Mouse (Mus musculus): ENCODE measurements around the gene Clstn3. TPM values are rescaled to one million over a fixed set of nuclear protein-coding genes. Genes with fewer than 3 reads are reported as not detected.
"Not testable (repeated sequence)": the region's sequence is repeated elsewhere in the genome, so short reads cannot be mapped to it uniquely, and the experiment has no call there.

Gene Clstn3
- polyA plus RNA-seq, 1 experiment from 2014 or later, result 4.1 TPM

DNA sequence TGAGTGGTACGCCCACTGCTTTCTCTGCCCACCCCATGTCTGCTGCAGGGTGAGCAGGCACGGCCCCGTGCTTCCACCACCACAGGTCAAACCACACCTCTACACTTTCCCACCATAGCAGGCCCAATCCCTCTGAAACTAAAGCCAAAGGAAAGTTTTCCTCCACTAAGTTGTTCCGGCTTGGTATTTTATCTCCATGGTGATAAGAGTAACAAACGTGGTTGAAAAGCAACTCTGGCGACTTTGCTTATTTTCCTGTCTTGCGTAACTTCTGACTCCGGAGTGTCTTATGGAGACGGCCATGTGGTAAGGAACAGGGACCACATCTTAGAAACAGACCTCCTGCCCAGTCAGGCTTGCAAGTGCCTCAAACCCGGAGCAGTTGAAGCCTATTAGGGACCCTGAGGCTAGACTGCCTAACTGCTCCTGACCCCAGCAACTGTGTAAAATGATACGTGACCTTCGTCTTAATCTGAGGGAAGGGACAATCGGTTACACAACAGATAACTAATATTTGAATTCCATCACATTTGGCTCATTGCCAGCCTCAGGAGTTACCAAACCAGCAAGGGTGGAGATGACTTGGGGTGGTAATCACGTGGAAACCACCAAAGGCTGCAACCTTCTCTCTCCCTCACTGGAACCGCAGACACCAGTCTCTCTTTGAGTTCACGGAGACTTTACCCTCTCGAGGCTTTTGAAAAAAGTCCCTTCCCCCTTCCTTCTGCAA, 13.5 kb upstream of the Clstn3 start:
- 0 out of 2 replicates have a peak overlapping the region, but pooled peaks have one; percentile 0 for H3K4me2 ChIP-seq
- H3K36me3 ChIP-seq, result no peaks in the 10 kb centered on the region
- H3K4me1 ChIP-seq, result peaks cover 53% of the 10 kb centered on the region
- WGBS (ENCODE audit: insufficient replicate concordance), result 41% methylated on average over 17 of the region's 17 CpGs
- peak overlapping the region; percentile 31; the same call in 1 of the 2 replicates for H3K27ac ChIP-seq
- H3K4me3 ChIP-seq, result no peak overlapping the region
- H3K9me3 ChIP-seq (replicated peaks), result no peaks in the 10 kb centered on the region
- ATAC-seq, result peak; percentile 34; the same call in 1 of the 2 replicates
- H3K27me3 ChIP-seq (replicated peaks), result no peaks in the 10 kb centered on the region
- H3K9ac ChIP-seq, result no peak overlapping the region

DNA sequence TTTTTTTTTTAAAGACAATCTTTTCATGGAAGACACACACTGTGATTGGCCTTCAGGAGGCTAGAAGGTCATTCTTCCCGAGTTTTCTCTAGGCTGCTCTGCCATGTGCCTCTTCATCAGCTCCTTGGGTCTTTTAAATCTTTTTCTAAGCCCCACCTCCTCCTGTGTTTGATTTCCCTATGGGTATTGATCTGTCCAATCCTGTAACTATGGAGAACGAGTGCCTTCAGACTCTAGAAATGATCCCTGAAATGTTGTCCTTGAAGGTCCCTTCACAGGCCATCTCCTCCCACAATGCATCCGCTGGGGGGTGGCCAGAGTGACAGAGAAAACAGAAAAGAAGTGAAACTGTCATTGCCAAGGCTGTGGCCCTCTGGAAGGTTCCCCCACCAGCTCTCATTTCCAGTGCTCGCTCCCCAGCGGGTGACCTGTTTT, 12.6 kb upstream of the Clstn3 start:
- H3K27ac ChIP-seq, result peak overlapping the region; percentile 31; the same call in 1 of the 2 replicates
- no peaks in the 10 kb centered on the region for H3K27me3 ChIP-seq (replicated peaks)
- H3K4me3 ChIP-seq, result no peak overlapping the region
- peaks cover 61% of the 10 kb centered on the region for H3K4me1 ChIP-seq
- H3K36me3 ChIP-seq, result no peaks in the 10 kb centered on the region
- H3K4me2 ChIP-seq, result 0 out of 2 replicates have a peak overlapping the region, but pooled peaks have one; percentile 0
- no peak for ATAC-seq
- 62% methylated on average over 5 of the region's 5 CpGs for WGBS (ENCODE audit: insufficient replicate concordance)
- no peaks in the 10 kb centered on the region for H3K9me3 ChIP-seq (replicated peaks)
- no peak overlapping the region for H3K9ac ChIP-seq

DNA sequence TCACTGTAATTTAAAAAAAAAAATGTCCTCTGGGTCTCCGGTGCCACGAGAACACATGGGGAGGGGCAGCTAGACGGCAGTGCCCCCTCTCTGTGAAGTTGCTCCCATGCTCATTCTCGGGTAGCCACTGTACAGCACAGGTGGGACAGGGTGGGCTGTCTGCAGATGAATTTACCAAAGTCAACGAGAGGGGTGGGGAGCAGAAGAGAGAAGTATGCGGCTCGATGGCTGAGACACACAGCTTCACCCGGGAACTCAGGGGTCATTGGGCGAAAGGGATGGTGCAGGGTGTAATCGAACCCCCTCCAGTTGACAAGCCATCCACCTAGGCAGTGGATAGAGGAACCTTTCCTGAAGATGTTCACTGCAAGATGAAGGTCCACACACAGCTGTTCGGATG, 12.2 kb upstream of the Clstn3 start:
- no peaks in the 10 kb centered on the region for H3K9me3 ChIP-seq (replicated peaks)
- H3K27me3 ChIP-seq (replicated peaks), result no peaks in the 10 kb centered on the region
- H3K9ac ChIP-seq, result no peak overlapping the region
- peak overlapping the region; percentile 7; the same call in 1 of the 2 replicates for H3K4me2 ChIP-seq
- no peak overlapping the region for H3K4me3 ChIP-seq
- no peak for ATAC-seq
- WGBS (ENCODE audit: insufficient replicate concordance), result 76% methylated on average over 11 of the region's 11 CpGs
- H3K27ac ChIP-seq, result no peak overlapping the region
- H3K4me1 ChIP-seq, result peaks cover 64% of the 10 kb centered on the region
- H3K36me3 ChIP-seq, result no peaks in the 10 kb centered on the region

DNA sequence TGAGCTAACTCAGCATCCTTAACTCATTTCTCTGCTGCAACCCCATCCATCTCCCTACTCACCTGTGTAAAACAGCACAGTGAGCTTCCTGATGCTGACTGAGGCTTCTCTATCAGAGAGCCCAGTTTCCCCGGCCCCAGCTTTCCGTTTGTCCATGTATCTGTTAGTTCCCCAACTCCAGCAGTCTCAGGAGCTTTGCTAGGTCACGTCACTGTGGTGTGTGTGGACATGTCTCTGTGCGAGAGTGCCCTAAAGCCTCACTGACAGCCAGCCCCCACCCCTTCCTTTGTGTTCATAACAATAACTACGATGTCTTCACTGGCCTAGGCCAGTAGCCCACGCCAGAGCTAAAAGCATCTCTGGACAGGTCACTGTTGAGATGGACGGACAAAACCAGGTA, 11.6 kb upstream of the Clstn3 start:
- peaks cover 69% of the 10 kb centered on the region for H3K4me1 ChIP-seq
- no peak overlapping the region for H3K27ac ChIP-seq
- no peaks in the 10 kb centered on the region for H3K9me3 ChIP-seq (replicated peaks)
- no peaks in the 10 kb centered on the region for H3K27me3 ChIP-seq (replicated peaks)
- no peak overlapping the region for H3K4me3 ChIP-seq
- 74% methylated on average over 7 of the region's 7 CpGs for WGBS (ENCODE audit: insufficient replicate concordance)
- H3K36me3 ChIP-seq, result no peaks in the 10 kb centered on the region
- H3K9ac ChIP-seq, result no peak overlapping the region
- no peak for ATAC-seq
- H3K4me2 ChIP-seq, result peak overlapping the region; percentile 7; the same call in 1 of the 2 replicates

DNA sequence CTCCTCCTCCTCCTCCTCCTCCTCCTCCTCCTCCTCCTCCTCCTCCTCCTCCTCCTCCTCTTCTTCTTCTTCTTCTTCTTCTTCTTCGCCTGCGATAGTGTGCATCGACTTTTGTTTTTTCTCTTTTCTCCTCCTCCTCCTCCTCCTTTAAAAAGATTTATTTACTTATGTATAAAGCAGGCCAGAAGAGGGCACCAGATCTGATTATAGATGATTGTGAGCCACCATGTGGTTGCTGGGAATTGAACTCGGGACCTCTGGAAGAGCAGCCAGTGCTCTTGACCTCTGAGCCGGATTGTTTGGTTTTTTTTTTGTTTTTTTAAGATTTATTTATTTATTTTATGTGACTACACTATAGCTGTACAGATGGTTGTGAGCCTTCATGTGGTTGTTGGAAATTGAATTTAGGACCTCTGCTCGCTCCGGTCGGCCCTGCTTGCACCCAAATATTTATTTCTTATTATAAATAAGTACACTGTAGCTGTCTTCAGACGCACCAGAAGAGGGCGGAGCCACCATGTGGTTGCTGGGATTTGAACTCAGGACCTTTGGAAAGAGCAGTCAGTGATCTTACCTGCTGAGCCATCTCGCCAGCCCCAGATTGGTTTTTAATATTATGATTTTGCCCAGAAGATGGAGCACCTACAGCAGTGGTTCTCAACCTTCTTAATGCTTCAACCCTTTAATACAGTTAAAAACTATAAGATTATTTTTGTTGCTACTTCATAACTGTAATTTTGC, 10.9 kb upstream of the Clstn3 start:
- not testable (repeated sequence) for H3K4me2 ChIP-seq; H3K27ac ChIP-seq; H3K9ac ChIP-seq; H3K27me3 ChIP-seq (replicated peaks); H3K36me3 ChIP-seq; ATAC-seq; H3K9me3 ChIP-seq (replicated peaks)
- Histone ChIP-seq H3K4me1 (peaks cover 70% of the 10 kb centered on the region), H3K4me3 (peak overlapping the region; percentile 21; the same call in 1 of the 2 replicates)
- 72% methylated on average over 8 of the region's 11 CpGs for WGBS (ENCODE audit: insufficient replicate concordance)

DNA sequence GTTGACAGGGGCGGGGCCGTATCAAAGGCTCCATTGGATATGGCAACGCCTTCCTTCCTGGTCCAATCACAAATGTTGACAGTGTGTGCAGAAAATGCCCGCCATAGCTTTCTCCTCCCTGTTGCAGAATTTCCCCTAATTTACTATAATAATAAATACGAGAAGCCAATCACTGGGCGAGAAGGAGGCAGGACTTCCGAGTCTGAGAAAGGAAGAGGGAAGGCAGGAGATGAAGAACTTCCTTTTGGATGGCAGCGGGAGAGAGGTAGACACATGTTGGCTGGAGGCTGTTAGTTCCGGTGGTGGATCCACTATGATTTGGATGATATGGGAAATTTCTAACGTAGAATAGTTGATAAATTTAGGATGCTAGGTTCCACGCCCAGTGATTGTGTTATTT, 10.0 kb upstream of the Clstn3 start:
- 65% methylated on average over 11 of the region's 11 CpGs for WGBS (ENCODE audit: insufficient replicate concordance)
- no peak overlapping the region for H3K9ac ChIP-seq
- H3K36me3 ChIP-seq, result no peaks in the 10 kb centered on the region
- peak overlapping the region; percentile 7; the same call in 1 of the 2 replicates for H3K4me2 ChIP-seq
- H3K27ac ChIP-seq, result no peak overlapping the region
- H3K4me1 ChIP-seq, result peaks cover 69% of the 10 kb centered on the region
- H3K4me3 ChIP-seq, result peak overlapping the region; percentile 21; the same call in 1 of the 2 replicates
- no peak for ATAC-seq
- H3K27me3 ChIP-seq (replicated peaks), result no peaks in the 10 kb centered on the region
- no peaks in the 10 kb centered on the region for H3K9me3 ChIP-seq (replicated peaks)

DNA sequence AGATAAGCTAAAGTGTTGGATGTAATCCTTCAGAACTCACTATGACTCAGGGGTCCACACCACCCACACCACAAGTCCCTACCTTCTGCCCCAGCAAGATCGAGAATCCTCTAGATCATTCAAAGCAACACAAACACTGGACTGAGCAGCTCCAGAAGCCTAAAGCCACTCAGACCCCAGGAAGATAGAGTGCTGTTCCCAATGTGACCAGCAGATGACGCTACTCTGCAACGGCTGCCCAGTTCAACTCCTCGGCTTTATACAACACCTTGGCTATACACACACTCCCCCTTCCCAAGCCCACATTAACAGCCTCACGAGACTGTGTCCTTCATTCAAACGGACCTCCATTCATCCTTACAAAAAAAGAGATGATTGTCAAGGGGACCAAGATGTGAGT, 8.2 kb upstream of the Clstn3 start:
- Histone ChIP-seq H3K27me3 (replicated peaks) (no peaks in the 10 kb centered on the region), H3K27ac (peak overlapping the region; percentile 77; the same call in 1 of the 2 replicates), H3K4me2 (peak overlapping the region; percentile 62), H3K36me3 (no peaks in the 10 kb centered on the region), H3K4me3 (peak overlapping the region; percentile 20; the same call in 1 of the 2 replicates), H3K9me3 (replicated peaks) (no peaks in the 10 kb centered on the region), H3K9ac (no peak overlapping the region), H3K4me1 (peaks cover 51% of the 10 kb centered on the region)
- ATAC-seq, result peak; percentile 45
- WGBS (ENCODE audit: insufficient replicate concordance), result 14% methylated on average over 6 of the region's 6 CpGs

DNA sequence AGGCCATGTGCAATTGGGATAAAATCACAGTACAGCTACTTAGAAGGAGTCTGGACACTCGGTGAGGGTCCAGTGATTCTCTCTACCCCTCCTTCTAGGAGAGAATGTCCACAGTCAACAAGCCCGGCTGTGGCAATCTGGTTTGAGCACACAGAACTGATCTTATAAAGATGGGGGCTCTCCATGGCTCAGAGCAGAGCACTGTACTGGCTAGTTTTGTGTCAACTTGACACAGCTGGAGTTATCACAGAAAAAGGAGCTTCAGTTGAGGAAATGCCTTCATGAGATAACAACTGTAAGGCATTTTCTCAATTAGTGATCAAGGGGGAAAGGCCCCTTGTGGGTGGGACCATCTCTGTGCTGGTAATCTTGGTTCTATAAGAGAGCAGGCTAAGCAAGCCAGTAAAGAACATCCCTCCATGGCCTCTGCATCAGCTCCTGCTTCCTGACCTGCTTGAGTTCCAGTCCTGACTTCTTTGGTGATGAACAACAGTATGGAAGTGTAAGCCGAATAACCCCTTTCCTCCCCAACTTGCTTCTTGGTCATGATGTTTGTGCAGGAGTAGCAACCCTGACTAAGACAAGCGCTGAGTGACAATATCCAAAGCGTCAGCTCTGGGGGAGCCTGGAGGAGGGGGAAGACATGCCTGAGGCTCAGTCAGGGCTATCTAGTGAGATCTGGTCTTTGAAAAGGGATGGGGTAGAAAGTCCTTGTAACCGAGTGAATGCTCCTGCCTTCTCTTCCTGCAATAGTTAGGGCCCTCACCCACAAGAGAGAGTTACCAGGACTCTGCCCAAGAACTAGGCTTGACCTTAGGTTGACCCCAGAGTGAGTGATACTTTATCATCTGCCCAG, 7.4 kb upstream of the Clstn3 start:
- Histone ChIP-seq H3K4me3 (peak overlapping the region; percentile 20), H3K9ac (peak overlapping the region; percentile 33; the same call in 1 of the 2 replicates), H3K4me1 (peaks cover 44% of the 10 kb centered on the region), H3K27ac (peak overlapping the region; percentile 77), H3K4me2 (peak overlapping the region; percentile 62)
- H3K36me3 ChIP-seq; H3K27me3 ChIP-seq (replicated peaks); H3K9me3 ChIP-seq (replicated peaks): not testable (repeated sequence)
- peak; percentile 86 for ATAC-seq
- 31% methylated on average over 6 of the region's 6 CpGs for WGBS (ENCODE audit: insufficient replicate concordance)

DNA sequence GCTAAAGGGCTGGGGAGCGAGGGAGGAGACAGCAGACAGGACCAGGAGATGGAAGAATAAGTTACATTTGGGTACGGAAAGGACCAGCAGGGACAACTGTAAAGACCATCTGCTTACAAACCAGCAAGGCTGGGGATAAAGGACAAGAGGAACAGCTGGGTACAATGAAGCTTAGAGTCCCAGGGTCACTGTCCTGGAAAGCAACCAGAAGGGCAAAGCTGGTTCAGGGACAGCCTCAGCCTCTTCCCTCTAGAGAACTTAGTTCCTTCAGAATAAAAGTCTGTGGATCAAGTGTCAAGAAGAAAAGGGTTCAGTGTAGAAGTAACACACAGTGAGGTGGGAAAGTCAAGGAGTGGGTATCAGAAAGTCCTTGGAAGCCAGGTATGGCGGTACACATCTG, 6.5 kb upstream of the Clstn3 start:
- Histone ChIP-seq H3K4me1 (peaks cover 44% of the 10 kb centered on the region), H3K9me3 (replicated peaks) (no peaks in the 10 kb centered on the region), H3K4me3 (no peak overlapping the region), H3K27me3 (replicated peaks) (no peaks in the 10 kb centered on the region), H3K27ac (peak overlapping the region; percentile 71), H3K9ac (no peak overlapping the region), H3K36me3 (no peaks in the 10 kb centered on the region), H3K4me2 (no peak overlapping the region)
- WGBS (ENCODE audit: insufficient replicate concordance), result 73% methylated on average over 3 of the region's 3 CpGs
- no peak for ATAC-seq

DNA sequence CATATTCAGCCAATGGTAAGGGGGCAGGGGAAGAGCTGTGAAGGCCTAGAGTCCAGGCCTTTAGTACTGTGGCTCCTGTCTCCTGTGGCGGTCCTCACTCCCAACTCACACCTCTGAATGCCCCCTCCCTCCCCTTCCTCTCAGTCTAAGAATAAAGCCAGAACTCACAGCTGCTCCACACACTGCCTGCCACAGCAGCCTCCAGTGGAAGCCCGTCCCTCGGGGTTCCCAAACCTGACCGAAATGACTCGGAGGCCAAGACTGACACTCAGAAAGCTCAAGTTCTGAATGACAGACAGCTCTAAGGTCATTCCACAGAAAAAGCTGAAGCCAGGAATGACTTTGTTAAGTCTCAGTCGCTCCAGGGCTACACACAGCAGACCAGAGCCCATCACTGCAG, 1.1 kb upstream of the Clstn3 start:
- no peaks in the 10 kb centered on the region for H3K36me3 ChIP-seq
- H3K4me1 ChIP-seq, result peaks cover 22% of the 10 kb centered on the region
- no peak for ATAC-seq
- no peak overlapping the region for H3K4me3 ChIP-seq
- H3K9ac ChIP-seq, result no peak overlapping the region
- H3K4me2 ChIP-seq, result no peak overlapping the region
- H3K9me3 ChIP-seq (replicated peaks), result no peaks in the 10 kb centered on the region
- WGBS (ENCODE audit: insufficient replicate concordance), result 82% methylated on average over 6 of the region's 6 CpGs
- peaks cover 24% of the 10 kb centered on the region; the same call in 1 of the 2 replicates for H3K27me3 ChIP-seq (replicated peaks)
- H3K27ac ChIP-seq, result no peak overlapping the region

DNA sequence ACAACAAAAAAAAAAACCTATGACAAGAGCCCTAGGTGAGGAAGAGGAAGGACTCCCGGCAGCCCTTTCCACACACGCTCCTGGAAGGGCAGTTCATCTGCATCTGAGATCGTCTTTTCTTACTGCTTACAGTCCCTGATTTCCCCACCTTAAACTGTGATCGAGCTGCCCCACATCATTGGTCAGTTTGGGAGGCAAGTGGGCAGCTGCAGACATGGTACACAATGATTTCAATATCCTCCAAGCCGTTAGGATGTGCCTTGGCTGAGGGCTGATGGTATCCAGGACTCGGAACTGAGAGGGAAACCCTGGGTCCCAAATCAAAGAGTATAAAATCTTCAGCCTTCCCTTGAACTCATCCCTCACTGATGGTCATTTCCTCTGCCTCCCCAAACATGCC, 705 bp upstream of the Clstn3 start:
- H3K9me3 ChIP-seq (replicated peaks), result no peaks in the 10 kb centered on the region
- no peak overlapping the region for H3K27ac ChIP-seq
- 0 out of 2 replicates have a peak overlapping the region, but pooled peaks have one; percentile 53 for H3K4me3 ChIP-seq
- ATAC-seq, result no peak
- H3K27me3 ChIP-seq (replicated peaks), result peaks cover 24% of the 10 kb centered on the region; the same call in 1 of the 2 replicates
- WGBS (ENCODE audit: insufficient replicate concordance), result 53% methylated on average over 6 of the region's 6 CpGs
- no peak overlapping the region for H3K9ac ChIP-seq
- peaks cover 18% of the 10 kb centered on the region for H3K4me1 ChIP-seq
- no peaks in the 10 kb centered on the region for H3K36me3 ChIP-seq
- H3K4me2 ChIP-seq, result peak overlapping the region; percentile 73
